Mouse (Mus musculus) liver, postnatal 0 days (tissue): ENCODE measurements around the gene Impad1. TPM values are rescaled to one million over a fixed set of nuclear protein-coding genes. Genes with fewer than 3 reads are reported as not detected.
A peak's percentile ranks its signal among the peaks of the same experiment; 100 is the strongest.

Experiments
- ATAC-seq: fragments of 200-750 bp; cut with Nextera tagmentation; 2 replicates; pipeline ENCODE4 v1.8.0; 2017; ENCODE audit warnings: mild to moderate bottlenecking, moderate library complexity
- DNase-seq: peaks from one replicate; pipeline ENCODE4 v3.0.0-alpha.2; 2016
- H3K27ac ChIP-seq: fragments of 300-500 bp; sonication (generic); 2 replicates; pipeline ENCODE4 v1.5.1; 2014; ENCODE audit warnings: antibody characterized with exemption, moderate library complexity, mild to moderate bottlenecking, low read depth
- H3K27me3 ChIP-seq: fragments of 300-500 bp; sonication (generic); 2 replicates; pipeline ENCODE4 v1.6.1; 2014; ENCODE audit warnings: low read length, control low read depth, mixed read lengths; ENCODE audit not compliant: insufficient read depth
- H3K36me3 ChIP-seq: fragments of 300-500 bp; sonication (generic); replicated peaks from 2 replicates; pipeline ENCODE4 v1.6.1; 2014; ENCODE audit warnings: mild to moderate bottlenecking, control low read depth, low read length, moderate library complexity, mixed read lengths; ENCODE audit not compliant: insufficient read depth
- H3K4me1 ChIP-seq: fragments of 300-500 bp; sonication (generic); 2 replicates; pipeline ENCODE4 v1.6.1; 2014; ENCODE audit warnings: antibody characterized with exemption, mild to moderate bottlenecking, control low read depth; ENCODE audit not compliant: insufficient read depth
- H3K4me2 ChIP-seq: fragments of 300-500 bp; sonication (generic); 2 replicates; pipeline ENCODE4 v1.6.1; 2014; ENCODE audit warnings: low read depth, mild to moderate bottlenecking, low read length, moderate library complexity, mixed read lengths
- H3K4me3 ChIP-seq: fragments of 300-500 bp; sonication (generic); 2 replicates; pipeline ENCODE4 v1.5.1; 2014; ENCODE audit warnings: low read depth, low read length
- H3K9ac ChIP-seq: fragments of 300-500 bp; sonication (generic); replicated peaks from 2 replicates; pipeline ENCODE4 v1.6.1; 2014; ENCODE audit warnings: mild to moderate bottlenecking, moderate library complexity
- H3K9me3 ChIP-seq: fragments of 300-500 bp; sonication (generic); 2 replicates; pipeline ENCODE4 v1.6.1; 2016; ENCODE audit warnings: mild to moderate bottlenecking, control low read depth, low read length, mixed read lengths
- CTCF ChIP-seq: sonication (generic); IDR thresholded peaks from 2 replicates; pipeline ENCODE4 v1.5.1; 2016; ENCODE audit warnings: antibody characterized with exemption, low read depth
- EP300 ChIP-seq: IDR thresholded peaks from 2 replicates; pipeline ENCODE4 v1.6.1; 2016; ENCODE audit warnings: antibody characterized with exemption, low read depth, mild to moderate bottlenecking
- WGBS: fragments of 180-500 bp; shearing (Covaris S2); extraction: QIAGEN DNeasy Blood & Tissue Kit; methylation state at CpG from one replicate; pipeline ENCODE4 v1.1.7; 2014; ENCODE audit not compliant: insufficient replicate concordance; 5-methylcytosine and 5-hydroxymethylcytosine counted together
- polyA plus RNA-seq: library from polyadenylated mRNA; unstranded; fragments of >200 nt; fragmentation: Nextera tagmentation; extraction: Ambion mirVana; gene quantifications from 2 replicates; pipeline ENCODE4 v1.2.1, GENCODE M21; 2015

Gene Impad1
- polyA plus RNA-seq, 1 experiment from 2014 or later: 10.1 TPM

- DNase-seq: no peak
- Histone ChIP-seq H3K4me2 (peak overlapping the region; percentile 79), H3K9me3 (no peaks in the 10 kb centered on the region), H3K27ac (no peak overlapping the region), H3K9ac (peak overlapping the region; percentile 96; the same call in 1 of the 2 replicates), H3K4me1 (peaks cover 23% of the 10 kb centered on the region), H3K4me3 (peak overlapping the region; percentile 97), H3K36me3 (no peaks in the 10 kb centered on the region; the same call in 1 of the 2 replicates), H3K27me3 (no peaks in the 10 kb centered on the region)
- no peak for TF ChIP-seq EP300
- no peak for TF ChIP-seq CTCF
- no peak for ATAC-seq
- WGBS: 77% methylated on average over 1 of the region's 1 CpGs
These were observed 2.0 kb downstream of the Impad1 start for GRCm38 (mm10) chr4:4791180-4791579.

- TF ChIP-seq EP300 (no peak), CTCF (no peak)
- peaks cover 9% of the 10 kb centered on the region for H3K4me1 ChIP-seq
- no peak overlapping the region for H3K9ac ChIP-seq
- H3K4me2 ChIP-seq: no peak overlapping the region
- H3K9me3 ChIP-seq: peaks cover 3% of the 10 kb centered on the region; the same call in 1 of the 2 replicates
- no peak overlapping the region for H3K4me3 ChIP-seq
- H3K27me3 ChIP-seq: no peaks in the 10 kb centered on the region
- ATAC-seq (no peak), DNase-seq (no peak)
- H3K27ac ChIP-seq: no peak overlapping the region
- WGBS: 81% methylated on average over 2 of the region's 2 CpGs
- no peaks in the 10 kb centered on the region; the same call in 1 of the 2 replicates for H3K36me3 ChIP-seq
These were observed 8.0 kb downstream of the Impad1 start for GRCm38 (mm10) chr4:4785169-4785568.

GRCm38 (mm10) chr4:4784305-4784704 lies 8.8 kb downstream of the Impad1 start:
- Histone ChIP-seq H3K27ac (no peak overlapping the region), H3K4me3 (no peak overlapping the region), H3K4me2 (no peak overlapping the region), H3K9ac (no peak overlapping the region), H3K4me1 (0 out of 2 replicates have a peak, but pooled peaks cover 3% of the 10 kb centered on the region), H3K27me3 (no peaks in the 10 kb centered on the region), H3K9me3 (peaks cover 3% of the 10 kb centered on the region; the same call in 1 of the 2 replicates), H3K36me3 (no peaks in the 10 kb centered on the region; the same call in 1 of the 2 replicates)
- WGBS: 33% methylated on average over 1 of the region's 1 CpGs
- ATAC-seq: no peak
- DNase-seq: no peak
- no peak for TF ChIP-seq CTCF
- TF ChIP-seq EP300: no peak

GRCm38 (mm10) chr4:4783686-4783957 lies 9.5 kb downstream of the Impad1 start:
- Histone ChIP-seq H3K4me1 (0 out of 2 replicates have a peak, but pooled peaks cover 3% of the 10 kb centered on the region), H3K9ac (no peak overlapping the region), H3K36me3 (no peaks in the 10 kb centered on the region; the same call in 1 of the 2 replicates), H3K27me3 (no peaks in the 10 kb centered on the region), H3K4me3 (no peak overlapping the region), H3K27ac (peak overlapping the region; percentile 11; the same call in 1 of the 2 replicates), H3K9me3 (peaks cover 3% of the 10 kb centered on the region; the same call in 1 of the 2 replicates), H3K4me2 (peak overlapping the region; percentile 33; the same call in 1 of the 2 replicates)
- ATAC-seq: no peak
- no peak for DNase-seq
- no peak for TF ChIP-seq EP300
- no peak for TF ChIP-seq CTCF

- DNase-seq (no peak), ATAC-seq (peak; percentile 73)
- no peak overlapping the region for H3K4me3 ChIP-seq
These were observed 10.1 kb downstream of the Impad1 start for GRCm38 (mm10) chr4:4782882-4783685.

GRCm38 (mm10) chr4:4779265-4779770 lies 13.8 kb downstream of the Impad1 start:
- Histone ChIP-seq H3K9ac (no peak overlapping the region), H3K27ac (no peak overlapping the region), H3K4me3 (no peak overlapping the region), H3K27me3 (no peaks in the 10 kb centered on the region), H3K36me3 (peaks cover 13% of the 10 kb centered on the region), H3K4me2 (no peak overlapping the region), H3K9me3 (peaks cover 3% of the 10 kb centered on the region; the same call in 1 of the 2 replicates), H3K4me1 (no peaks in the 10 kb centered on the region)
- ATAC-seq (no peak), DNase-seq (no peak)
- TF ChIP-seq EP300: no peak
- TF ChIP-seq CTCF: no peak

More at GRCm38 (mm10) chr4:4782882-4783685, 10.1 kb downstream of the Impad1 start:
- 80% methylated on average over 4 of the region's 4 CpGs for WGBS
- peak overlapping the region; percentile 33 for H3K4me2 ChIP-seq
- 0 out of 2 replicates have a peak, but pooled peaks cover 3% of the 10 kb centered on the region for H3K4me1 ChIP-seq
- TF ChIP-seq EP300 (no peak), CTCF (0 out of 2 replicates have a peak, but pooled peaks have one; percentile 2)
- no peaks in the 10 kb centered on the region for H3K27me3 ChIP-seq
- H3K36me3 ChIP-seq: no peaks in the 10 kb centered on the region; the same call in 1 of the 2 replicates
- peaks cover 3% of the 10 kb centered on the region; the same call in 1 of the 2 replicates for H3K9me3 ChIP-seq
- no peak overlapping the region for H3K9ac ChIP-seq
- peak overlapping the region; percentile 11; the same call in 1 of the 2 replicates for H3K27ac ChIP-seq
